Mouse (Mus musculus) small intestine, adult 2 months (tissue): ENCODE measurements around the gene Mllt1.

Experiments used
- CTCF ChIP-seq: fragments of 200-500 bp; IDR thresholded peaks from 2 replicates; pipeline ENCODE4 v1.5.1; 2012; ENCODE audit warnings: low read depth, mild to moderate bottlenecking, control low read depth, inconsistent platforms, low read length, moderate library complexity, mixed read lengths; ENCODE audit not compliant: insufficient replicate concordance, insufficient read length; ENCODE audit errors: extremely low read depth
- POLR2A ChIP-seq: fragments of 200-500 bp; IDR thresholded peaks from 2 replicates; pipeline ENCODE4 v1.6.1; 2012; ENCODE audit warnings: low read depth, mild to moderate bottlenecking, control low read depth, inconsistent platforms, low read length, moderate library complexity

GRCm38 (mm10) chr17:56935363-56936131 lies at the start of gene Mllt1:
- TF ChIP-seq CTCF (peak; percentile 29; the same call in 1 of the 2 replicates), POLR2A (no peak)
